ENCODE assay signal across 27 mouse cellular contexts in the genomic region with DNA sequence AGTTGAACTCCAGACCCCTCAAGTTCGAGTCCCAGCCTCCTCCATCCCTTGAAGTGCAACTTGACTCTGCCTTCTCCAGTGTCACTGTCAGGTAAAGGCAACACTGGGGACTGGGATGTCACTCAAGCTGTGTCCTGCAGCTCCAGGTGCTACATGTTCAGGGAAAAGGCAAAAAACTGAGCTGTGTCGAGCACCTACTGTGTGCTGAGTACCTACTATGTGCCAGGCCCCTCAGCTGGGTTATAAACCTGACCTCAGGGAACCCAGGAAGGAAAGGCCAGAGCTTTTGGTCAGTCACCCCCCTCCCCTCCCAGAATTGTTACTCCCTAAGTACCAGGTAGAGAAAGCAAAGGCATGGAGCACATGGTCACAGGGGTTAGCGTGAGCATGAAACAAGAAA. TPM values are rescaled to one million over a fixed set of nuclear protein-coding genes. Genes with fewer than 3 reads are reported as not detected.
"Had no signal": no experiment of that assay in that cellular context is flagged by ENCODE, and none has a peak within 500 bp of the region (broad histone marks: within the 10 kb centered on the region; RNA-seq: fewer than 3 reads in every experiment).

No protein-coding gene starts in this region.

- DNase-seq: gastrocnemius, postnatal 14 days; gastrocnemius, postnatal 36 days; heart, adult 11 months; heart, adult 2 months; heart, postnatal 14 days; heart, postnatal 36 days; kidney, adult 18-20 months; kidney, adult 8-10 months; kidney, postnatal 10 days; kidney, postnatal 25 days; kidney, postnatal 4 days; liver; liver, embryonic 13.5 days; liver, postnatal 0 days had no signal

- H3K4me1 ChIP-seq: intestine, embryonic 15.5 days; liver, embryonic 13.5 days; liver, embryonic 15.5 days had no signal

- H3K9me3 ChIP-seq: heart, embryonic 13.5 days; heart, embryonic 15.5 days; hindbrain, embryonic 10.5 days; hindbrain, embryonic 12.5 days; intestine, embryonic 15.5 days; limb, embryonic 10.5 days; limb, embryonic 12.5 days; liver, embryonic 13.5 days; liver, embryonic 15.5 days had no signal

- H3K27ac ChIP-seq: heart, adult 2 months; heart, embryonic 13.5 days; heart, embryonic 15.5 days; hindbrain, embryonic 14.5 days; intestine, embryonic 15.5 days; limb, embryonic 10.5 days; limb, embryonic 12.5 days; liver, embryonic 13.5 days; liver, embryonic 15.5 days had no signal

- H3K36me3 ChIP-seq: heart, embryonic 13.5 days; heart, embryonic 15.5 days; hindbrain, embryonic 10.5 days; hindbrain, embryonic 12.5 days; intestine, embryonic 15.5 days; limb, embryonic 10.5 days; limb, embryonic 12.5 days; liver, embryonic 13.5 days; liver, embryonic 15.5 days had no signal

- H3K4me3 ChIP-seq: heart, adult 2 months; heart, embryonic 13.5 days; heart, embryonic 15.5 days; hindbrain, embryonic 10.5 days; hindbrain, embryonic 12.5 days; intestine, embryonic 15.5 days; limb, embryonic 10.5 days; limb, embryonic 12.5 days; liver, embryonic 13.5 days; liver, embryonic 15.5 days had no signal

- ATAC-seq: inflammation-experienced regulatory T-cells, adult 6 months; intestine, embryonic 15.5 days; intestine, postnatal 0 days; liver, postnatal 0 days had no signal

- H3K9ac ChIP-seq: heart, embryonic 13.5 days; heart, embryonic 15.5 days; hindbrain, embryonic 12.5 days; hindbrain, embryonic 14.5 days; intestine, embryonic 15.5 days; limb, embryonic 12.5 days; liver, embryonic 13.5 days; liver, embryonic 15.5 days; liver, postnatal 0 days had no signal

- H3K4me2 ChIP-seq: heart, embryonic 11.5 days; heart, embryonic 13.5 days; heart, embryonic 15.5 days; hindbrain, embryonic 12.5 days; hindbrain, embryonic 14.5 days; intestine, embryonic 15.5 days; limb, embryonic 12.5 days; liver, embryonic 11.5 days; liver, embryonic 13.5 days; liver, embryonic 15.5 days had no signal

RNA-seq across cellular contexts. Expression of gene Elfn2, which starts 19.1 kb away (rescaled TPM):
- polyA plus RNA-seq: heart, embryonic 11.5 days; limb, embryonic 10.5 days; liver, embryonic 11.5 days; liver, embryonic 15.5 days; liver, postnatal 0 days had no signal
